Mouse (Mus musculus) kidney, adult 8-10 months (tissue): ENCODE data around the gene Mrpl17.

ENCODE experiments used
- DNase-seq, 2 experiments: peaks; one replicate each; pipeline ENCODE4 v3.0.0; 2022

Gene Mrpl17

DNA sequence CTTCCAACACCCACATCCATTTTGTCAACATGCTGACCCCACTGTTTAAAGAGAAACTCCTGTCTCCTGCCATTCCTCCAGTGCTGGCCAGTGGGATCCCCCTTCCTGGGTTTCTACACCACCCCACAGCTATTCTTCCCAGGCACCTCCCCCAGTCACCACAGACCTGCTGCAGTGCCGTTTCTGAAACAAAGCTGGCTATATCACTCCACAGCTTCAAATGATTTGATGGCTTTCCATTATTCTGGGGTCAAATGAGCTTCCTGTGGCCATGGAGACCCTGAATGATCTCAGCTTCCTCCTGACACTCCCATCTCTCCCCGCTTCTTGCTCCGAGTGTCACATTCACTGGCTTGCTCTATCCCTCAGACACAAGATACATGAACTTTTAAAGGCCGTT is 26.3 kb downstream of the Mrpl17 start:
- no peak for DNase-seq

DNA sequence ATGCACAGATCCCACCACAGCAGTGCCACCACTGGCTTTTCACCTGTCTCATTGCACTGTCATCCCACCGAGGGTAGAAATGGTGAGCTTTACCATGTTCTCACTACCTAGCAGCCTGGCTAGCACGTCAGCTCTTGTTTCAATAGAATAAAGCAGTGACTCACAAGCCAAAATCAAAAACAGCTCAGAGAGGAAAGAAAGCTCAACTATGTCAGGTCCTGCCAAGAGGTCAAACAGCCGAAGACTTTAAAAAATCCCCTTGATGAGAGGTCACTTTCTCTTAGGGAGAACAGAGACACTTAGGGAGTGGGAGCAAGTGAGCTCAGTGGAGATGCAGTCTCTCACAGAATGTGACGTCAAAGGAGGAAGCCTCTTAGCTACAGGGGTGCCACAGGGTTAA is 27.0 kb downstream of the Mrpl17 start:
- no peak for DNase-seq

DNA sequence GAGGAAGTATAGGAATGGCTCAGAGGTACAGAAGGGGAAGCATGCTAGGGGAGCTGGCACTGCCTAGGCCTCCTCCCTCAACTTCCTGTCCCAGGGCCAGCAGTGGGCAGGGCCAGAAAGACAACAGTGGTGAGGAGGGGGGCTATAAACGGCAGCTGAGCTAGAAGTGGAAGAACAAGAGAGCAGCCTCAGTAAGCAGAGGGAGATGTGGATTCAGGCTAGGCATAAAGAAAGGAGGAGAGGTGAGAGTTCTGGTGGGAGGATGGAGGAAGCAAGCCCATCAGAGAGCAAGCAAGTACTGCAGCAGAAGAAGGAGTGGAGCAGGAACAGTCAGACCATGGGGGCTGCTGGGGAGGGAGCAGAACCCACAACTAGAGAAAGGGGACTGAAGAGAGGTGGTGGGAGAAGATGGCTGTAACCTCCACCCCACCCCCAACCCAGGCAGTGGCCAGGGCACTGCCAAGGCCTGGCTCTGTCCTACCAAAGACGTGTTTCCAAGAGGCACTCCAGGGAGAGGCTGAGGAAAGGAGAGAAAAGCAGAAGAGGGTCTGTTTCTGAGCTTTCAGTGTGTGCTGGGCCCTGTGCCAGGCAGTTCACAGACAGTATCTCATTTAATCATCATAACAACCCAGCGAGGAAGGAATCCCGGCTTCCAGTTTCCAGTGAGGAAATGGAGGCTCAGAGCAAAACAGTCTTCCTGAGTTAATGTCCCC is 32.2 kb downstream of the Mrpl17 start:
- DNase-seq, result no peak

DNA sequence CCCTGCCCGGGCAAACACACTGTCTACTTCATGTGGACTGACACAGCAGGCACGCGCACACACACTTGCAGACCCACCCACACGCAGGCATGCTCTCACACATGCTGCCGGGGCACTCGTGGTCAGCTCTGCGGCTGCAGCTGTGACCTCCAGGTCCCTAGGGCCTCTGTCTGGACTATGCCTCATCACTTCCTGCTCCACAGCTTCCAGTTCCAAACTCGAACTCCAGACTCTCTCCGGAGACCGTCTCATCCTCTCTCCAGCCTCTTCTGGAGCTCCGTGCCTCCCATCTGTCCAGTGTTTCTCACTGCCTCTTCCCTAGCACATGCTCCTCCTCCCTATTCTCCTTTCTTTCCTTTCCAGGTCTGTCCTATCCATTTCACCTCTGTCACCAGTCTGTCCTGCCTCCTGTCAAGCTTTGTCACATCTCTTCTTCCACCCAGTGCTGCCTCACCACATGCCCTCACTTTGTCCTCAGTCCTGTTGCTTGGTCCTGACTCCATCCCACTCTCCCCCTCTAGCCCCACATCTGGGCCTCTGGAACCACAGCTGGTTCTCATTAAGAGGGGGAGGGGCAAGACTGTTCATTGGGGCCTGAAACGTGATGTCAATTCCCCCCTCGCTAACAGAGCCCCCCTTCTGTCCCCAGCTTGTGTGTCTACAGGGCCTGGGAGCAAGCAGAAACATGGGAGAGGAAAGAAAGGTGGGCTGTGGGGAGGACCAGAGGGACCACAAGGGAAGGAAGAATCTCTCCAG is 32.9 kb downstream of the Mrpl17 start:
- peak; percentile 51 to 61 for DNase-seq

DNA sequence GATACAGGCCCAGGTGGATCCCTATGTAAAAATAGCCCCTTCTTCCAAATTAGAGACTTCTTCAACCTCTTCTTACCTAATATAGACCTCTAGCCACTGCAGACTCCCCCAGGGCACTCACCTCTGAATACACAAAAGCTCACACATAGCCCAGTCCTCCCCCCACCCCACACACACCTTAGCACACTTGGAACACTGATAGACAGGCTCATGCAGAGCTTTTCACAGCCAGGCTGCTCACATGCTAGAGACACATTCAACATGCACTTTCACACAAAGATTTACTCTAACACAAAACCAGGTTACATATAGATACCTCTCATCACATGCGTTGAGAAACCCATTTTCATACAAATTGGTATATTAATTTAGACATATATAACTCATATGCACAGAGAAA is 33.6 kb downstream of the Mrpl17 start:
- DNase-seq, result no peak

DNA sequence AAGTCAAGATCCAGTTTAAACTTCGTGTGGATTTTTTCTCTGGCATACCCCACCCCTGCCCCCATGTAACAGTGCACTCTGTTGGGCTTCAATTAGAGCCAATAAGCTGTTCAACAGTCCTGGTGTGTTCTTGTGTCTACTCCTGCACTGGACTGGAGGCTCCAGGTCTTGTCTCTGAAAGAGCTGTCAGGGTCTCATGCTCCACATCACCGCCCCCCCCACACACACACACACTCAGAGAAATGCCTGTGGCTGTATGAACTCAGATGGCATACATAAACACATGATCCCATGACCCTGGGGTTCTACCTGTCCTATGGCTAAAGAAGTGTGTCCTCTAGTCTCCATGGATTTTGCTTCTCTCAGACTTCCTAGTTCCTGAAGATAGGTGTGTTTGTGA is 34.9 kb downstream of the Mrpl17 start:
- no peak for DNase-seq

DNA sequence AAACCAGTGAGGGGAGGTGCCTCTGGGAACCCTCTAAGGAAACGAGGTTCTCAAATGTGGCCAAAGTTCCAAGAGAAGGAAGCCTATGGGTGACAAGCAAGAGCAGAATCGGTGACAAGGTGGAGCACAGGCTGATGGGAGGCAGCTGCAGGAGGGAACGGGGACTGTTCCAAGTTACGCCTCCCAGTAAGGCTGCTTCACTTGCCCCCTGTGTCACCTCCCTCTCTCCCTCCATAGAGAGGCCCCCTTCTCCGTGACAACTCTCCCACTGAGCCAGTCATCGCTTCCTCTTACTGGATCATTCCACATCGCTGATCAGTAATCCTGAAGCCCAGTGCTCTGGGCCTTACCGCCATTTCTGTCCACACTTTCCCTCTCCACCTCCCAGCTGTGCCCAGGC is 36.2 kb downstream of the Mrpl17 start:
- peak; percentile 32 to 51 for DNase-seq

DNA sequence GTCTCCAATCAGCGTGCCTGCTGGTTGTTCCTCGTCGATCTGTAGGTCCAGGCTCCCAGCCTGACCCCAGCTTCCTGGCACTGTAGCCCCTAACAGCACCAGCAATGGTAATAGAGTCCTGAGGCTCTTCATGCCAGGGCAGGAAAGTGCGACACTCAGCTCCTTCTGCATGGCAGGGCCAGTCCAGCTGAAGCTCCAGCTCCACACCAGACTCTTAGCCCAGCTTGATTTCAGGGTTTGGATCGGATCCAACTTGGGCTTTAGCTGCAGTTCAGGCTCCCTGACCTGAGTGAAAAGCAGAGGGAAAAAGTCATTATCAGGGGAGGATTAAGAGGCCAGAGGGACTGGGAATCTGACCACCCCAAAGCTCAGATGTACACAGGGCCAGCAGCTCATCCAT is 37.9 kb downstream of the Mrpl17 start:
- no peak for DNase-seq

DNA sequence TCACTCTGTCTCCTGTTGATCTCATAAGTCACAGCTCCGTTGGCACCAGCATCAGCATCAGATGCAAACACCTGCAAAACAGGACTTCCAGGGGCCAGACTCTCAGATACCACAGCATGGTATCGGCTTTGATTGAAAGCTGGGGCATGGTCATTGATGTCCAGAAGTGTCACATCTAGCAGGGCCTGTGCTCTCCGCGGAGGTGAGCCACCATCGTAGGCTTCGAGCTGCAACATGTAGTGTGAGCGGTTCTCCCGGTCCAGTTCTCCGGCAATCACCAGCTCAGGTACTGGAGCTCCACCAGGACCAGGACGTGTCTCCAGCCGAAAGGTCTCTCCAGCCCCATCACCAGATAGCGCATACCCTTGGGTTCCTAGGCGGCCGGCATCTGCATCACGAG is 38.6 kb downstream of the Mrpl17 start:
- no peak for DNase-seq

DNA sequence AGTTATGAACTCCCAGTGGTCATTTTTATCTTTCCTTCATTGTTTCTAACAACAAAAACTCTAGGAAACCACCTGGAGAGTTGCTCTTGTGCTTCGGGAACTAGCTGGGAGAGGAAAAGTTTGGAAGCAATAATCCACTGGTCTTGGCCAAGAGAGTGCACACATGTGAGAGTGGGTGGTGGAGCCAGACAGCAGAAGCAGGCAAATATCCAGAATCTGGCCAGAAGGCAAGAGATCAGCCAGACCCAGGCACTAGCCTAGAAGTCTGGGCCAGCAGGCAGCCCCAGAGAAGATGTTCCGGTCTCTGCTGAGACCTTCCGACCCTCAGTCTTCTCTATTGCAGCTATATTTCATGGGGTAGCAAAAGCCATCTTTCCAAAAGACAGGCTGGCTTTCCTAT is 40.9 kb downstream of the Mrpl17 start:
- DNase-seq, result no peak

DNA sequence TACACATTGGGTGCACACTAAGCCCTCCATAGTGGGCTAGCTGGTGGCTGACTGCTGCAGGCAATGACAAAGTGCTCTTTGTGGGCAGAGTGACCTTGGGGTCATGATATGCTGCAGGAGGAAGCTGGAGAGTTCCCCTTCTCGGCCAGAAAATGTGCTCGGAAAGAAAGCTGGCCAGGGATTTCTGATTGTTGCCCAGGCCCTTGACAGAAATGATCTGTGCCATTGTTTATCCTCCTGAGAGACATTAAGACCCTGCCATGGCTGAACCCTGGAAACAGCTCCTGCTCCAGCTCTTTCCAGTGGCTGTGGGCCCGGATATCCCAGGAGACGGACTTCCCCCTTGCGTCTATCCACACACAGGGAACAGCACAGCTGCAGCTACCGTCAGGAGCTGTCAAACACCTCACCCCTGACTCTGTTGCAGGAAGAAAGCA is 43.2 kb downstream of the Mrpl17 start:
- DNase-seq, result peak; percentile 32 to 37

DNA sequence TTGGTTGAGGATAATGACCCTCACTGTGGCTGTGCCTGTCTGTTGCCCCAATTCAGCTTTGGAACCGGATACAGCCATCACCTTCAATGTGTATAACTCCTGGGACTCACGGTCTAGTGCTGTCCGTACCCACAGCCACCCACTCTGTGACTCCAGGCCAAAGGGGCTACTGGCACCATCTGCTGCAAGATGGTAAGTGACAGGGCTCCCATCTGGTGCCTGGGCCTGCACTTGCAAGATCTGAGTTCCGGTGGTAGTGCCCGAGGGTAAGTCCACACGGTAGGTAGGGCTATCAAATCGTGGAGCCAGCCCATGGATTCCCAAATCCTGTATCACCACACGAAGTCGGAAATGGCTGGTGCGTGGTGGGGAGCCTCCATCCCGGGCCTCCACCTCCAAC is 46.6 kb downstream of the Mrpl17 start:
- no peak for DNase-seq

DNA sequence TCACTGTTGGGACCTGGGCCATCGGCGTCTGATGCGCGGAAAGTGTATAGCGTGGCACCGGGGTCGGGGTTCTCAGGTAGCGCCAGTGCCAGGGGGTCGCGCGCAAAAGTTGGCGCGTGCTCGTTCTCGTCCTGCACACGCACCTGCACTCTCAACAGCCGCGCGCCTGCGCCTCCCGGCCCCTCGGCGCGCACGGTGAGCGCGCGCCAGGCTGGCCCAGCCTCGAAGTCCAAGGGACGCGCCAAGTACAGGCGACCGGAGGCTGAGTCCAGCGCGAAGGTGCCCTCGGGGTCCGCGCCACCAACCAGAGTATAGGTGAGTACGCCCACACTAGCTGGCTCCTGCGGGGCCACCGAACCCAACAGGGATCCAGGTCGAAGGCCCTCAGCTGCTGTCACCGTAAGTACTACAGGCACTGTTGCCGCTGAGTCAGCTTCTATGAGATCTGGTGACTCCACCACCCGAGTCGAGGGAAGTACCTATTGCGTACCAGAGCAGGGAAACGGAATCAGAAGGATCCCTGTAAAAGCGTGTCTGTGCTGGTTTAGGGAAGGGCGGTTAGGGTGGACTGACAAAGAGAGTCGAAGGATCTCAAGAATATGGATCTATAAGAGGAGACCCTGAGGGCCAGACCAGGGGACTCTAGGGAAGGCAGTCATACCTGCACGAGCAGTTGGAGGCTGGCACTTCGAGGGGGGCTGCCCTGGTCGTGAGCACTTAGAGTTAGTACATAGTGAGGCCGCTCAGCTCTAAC is 48.2 kb downstream of the Mrpl17 start:
- DNase-seq, result no peak

DNA sequence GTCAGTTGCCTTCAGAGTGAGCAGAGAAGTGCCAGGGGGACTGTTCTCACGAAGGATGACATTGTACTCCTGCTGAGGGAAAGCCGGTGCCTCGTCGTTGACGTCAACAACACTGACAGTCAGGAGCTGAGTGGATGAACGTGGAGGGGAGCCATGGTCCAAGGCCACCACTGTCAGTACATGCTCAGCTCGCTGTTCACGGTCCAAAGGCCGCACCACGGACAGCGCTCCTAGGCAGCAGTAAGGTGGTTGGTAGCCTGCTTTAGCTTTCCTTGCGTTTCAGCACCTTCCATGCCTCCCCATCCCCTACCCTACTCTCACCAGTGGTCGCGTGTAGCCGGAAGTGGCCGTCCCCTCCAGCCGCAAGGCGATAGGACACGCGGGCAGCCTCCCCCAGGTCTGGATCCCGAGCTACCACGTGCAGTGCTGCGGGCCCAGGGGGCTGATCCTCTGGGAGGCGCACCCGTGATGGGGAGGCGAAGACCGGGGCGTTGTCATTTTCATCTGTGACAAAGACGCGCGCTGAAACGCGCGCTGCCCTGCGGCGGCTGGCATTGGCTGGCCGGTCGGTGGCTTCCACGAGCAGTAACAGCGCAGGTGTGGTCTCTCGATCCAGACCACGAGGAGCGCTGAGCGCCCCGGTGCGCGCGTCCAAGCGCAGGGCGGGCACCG is 49.0 kb downstream of the Mrpl17 start:
- no peak for DNase-seq

DNA sequence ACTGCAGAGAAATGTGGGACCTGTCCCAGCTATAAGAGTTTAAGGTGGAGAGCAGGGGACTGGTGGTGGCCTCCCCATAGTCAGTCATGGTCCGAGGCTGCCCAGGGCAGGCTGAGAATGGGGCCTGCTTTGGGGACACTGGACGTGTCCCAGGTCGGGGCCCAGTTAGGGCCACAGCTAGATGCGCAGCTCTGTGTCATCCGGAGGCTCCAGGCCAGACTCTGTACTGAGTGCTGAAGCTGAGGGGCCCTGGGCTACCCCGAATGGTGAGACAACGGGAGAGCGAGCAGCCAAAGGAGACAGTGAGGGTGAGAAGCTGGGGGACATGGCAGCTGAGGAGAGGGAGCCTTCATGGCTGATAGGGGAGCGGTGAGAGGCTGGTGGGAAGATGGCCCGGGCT is 57.6 kb downstream of the Mrpl17 start:
- no peak for DNase-seq
